In the genomic region with DNA sequence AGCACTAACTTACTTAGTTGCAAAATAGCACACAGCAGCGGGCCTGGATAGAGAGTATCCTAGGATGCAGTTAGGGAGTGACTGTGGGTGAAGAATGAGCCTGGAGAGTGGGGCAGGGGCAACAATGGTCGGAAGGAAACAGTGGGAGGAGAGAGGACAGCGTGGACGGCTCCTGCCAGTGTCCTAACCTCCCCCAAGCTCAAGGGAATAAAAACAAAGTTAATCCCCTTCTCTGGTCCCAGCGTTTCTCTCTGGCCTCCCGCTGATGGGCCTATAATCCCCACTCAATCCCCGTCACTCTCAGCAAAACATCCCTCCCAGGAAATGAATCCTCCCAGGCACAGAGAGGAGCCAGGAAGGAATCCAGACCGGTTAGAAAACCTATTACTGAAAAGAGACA, we compare ENCODE assay signal across 12 mouse cellular contexts. TPM values are rescaled to one million over a fixed set of nuclear protein-coding genes. Genes with fewer than 3 reads are reported as not detected.
DNase-seq lines count a peak whose midpoint lies in the region; ATAC-seq and TF ChIP-seq lines count a peak whose summit lies in the region.
"Had no signal": no experiment of that assay in that cellular context is flagged by ENCODE, and none has a peak within 500 bp of the region (broad histone marks: within the 10 kb centered on the region; RNA-seq: fewer than 3 reads in every experiment).

No protein-coding gene starts in this region.

- ATAC-seq in stomach, embryonic 14.5 days (ENCODE audit: insufficient number of reproducible peaks, insufficient read depth, low FRiP score, low read depth), result peak; percentile 38; the same call in 1 of the 2 replicates
- no peak for ATAC-seq in forebrain, embryonic 15.5 days (replicated peaks)

- H3K9me3 ChIP-seq in stomach, embryonic 14.5 days (ENCODE audit: control insufficient read depth, low read depth, low read length), result no peaks in the 10 kb centered on the region
- no peaks in the 10 kb centered on the region for H3K9me3 ChIP-seq in forebrain, embryonic 15.5 days
- H3K9me3 ChIP-seq: limb, embryonic 15.5 days; neural tube, embryonic 15.5 days had no signal

- H3K4me3 ChIP-seq in layer of hippocampus, adult 2 months, result no peak overlapping the region
- no peak overlapping the region for H3K4me3 ChIP-seq in stomach, embryonic 14.5 days (ENCODE audit: low read depth, low read length)
- H3K4me3 ChIP-seq in forebrain, embryonic 15.5 days, result no peak overlapping the region
- H3K4me3 ChIP-seq: limb, embryonic 15.5 days; neural tube, embryonic 15.5 days had no signal

- no peak overlapping the region for H3K4me2 ChIP-seq in stomach, embryonic 14.5 days (replicated peaks; ENCODE audit: low read depth, low read length)
- no peak overlapping the region for H3K4me2 ChIP-seq in forebrain, embryonic 15.5 days (replicated peaks)
- H3K4me2 ChIP-seq: limb, embryonic 15.5 days; neural tube, embryonic 15.5 days had no signal

- no peaks in the 10 kb centered on the region for H3K36me3 ChIP-seq in stomach, embryonic 14.5 days (ENCODE audit: control insufficient read depth, insufficient read depth, low read length)
- H3K36me3 ChIP-seq in forebrain, embryonic 15.5 days, result no peaks in the 10 kb centered on the region
- H3K36me3 ChIP-seq: limb, embryonic 15.5 days; neural tube, embryonic 15.5 days had no signal

- no peak overlapping the region for H3K9ac ChIP-seq in stomach, embryonic 14.5 days (replicated peaks; ENCODE audit: low read depth, low read length)
- no peak overlapping the region for H3K9ac ChIP-seq in forebrain, embryonic 15.5 days (replicated peaks)
- H3K9ac ChIP-seq: limb, embryonic 15.5 days; neural tube, embryonic 15.5 days had no signal

- DNase-seq in layer of hippocampus, adult 2 months (ENCODE audit: low spot score in 2 of 2), result no peak
- no peak for DNase-seq in layer of hippocampus, adult 18-20 months (ENCODE audit: low spot score in 2 of 2)
- peak; percentile 49 for DNase-seq in heart, adult 8-10 months (ENCODE audit: low spot score)
- DNase-seq in kidney, postnatal 4 days, result peak; percentile 27 to 42
- no peak for DNase-seq in cerebellum, adult 11-12 months
- DNase-seq in cerebellum, postnatal 4 days (ENCODE audit: low spot score in 2 of 2), result no peak
- DNase-seq: cerebellum, adult 9-10 months; gastrocnemius, postnatal 36 days had no signal

- peaks cover 23% of the 10 kb centered on the region for H3K4me1 ChIP-seq in stomach, embryonic 14.5 days (ENCODE audit: control insufficient read depth, insufficient read depth, low read length)
- peaks cover 6% of the 10 kb centered on the region for H3K4me1 ChIP-seq in forebrain, embryonic 15.5 days

- WGBS in stomach, embryonic 14.5 days, result 12% methylated on average over 8 of the region's 8 CpGs
- whole genome bisulfite sequencing in forebrain, embryonic 15.5 days, result 6% methylated on average over 8 of the region's 8 CpGs

- H3K27me3 ChIP-seq in stomach, embryonic 14.5 days (ENCODE audit: control insufficient read depth, insufficient read depth, low read length), result no peaks in the 10 kb centered on the region
- peaks cover 15% of the 10 kb centered on the region for H3K27me3 ChIP-seq in forebrain, embryonic 15.5 days

- no peak for TF ChIP-seq CTCF in layer of hippocampus, adult 2 months (conservative IDR thresholded peaks at IDR 0.05)

- peak overlapping the region; percentile 75 for H3K27ac ChIP-seq in layer of hippocampus, adult 2 months
- peak overlapping the region; percentile 79; the same call in 1 of the 2 replicates for H3K27ac ChIP-seq in stomach, embryonic 14.5 days (ENCODE audit: low read length)
- H3K27ac ChIP-seq in forebrain, embryonic 15.5 days (replicated peaks), result no peak overlapping the region
- H3K27ac ChIP-seq: limb, embryonic 15.5 days; neural tube, embryonic 15.5 days had no signal

RNA-seq across cellular contexts. Expression of a gene that starts 5.6 kb away (rescaled TPM):
- total RNA-seq in layer of hippocampus, adult 2 months (2021), result 10 to 100 TPM; 30.6 to 39.3 TPM
- total RNA-seq in layer of hippocampus, adult 18-20 months (2021), result 10 to 100 TPM; 28.2 to 30.0 TPM
- total RNA-seq in heart, adult 8-10 months (2022), result 1 to 10 TPM; 3.0 to 5.4 (median 3.4) TPM
- 22.8 and 23.2 TPM in 2 replicates for polyA plus RNA-seq in stomach, embryonic 14.5 days (2014; fragmentation: Nextera tagmentation; extraction: Ambion mirVana)
- 11.8 and 13.2 TPM in 2 replicates for polyA plus RNA-seq in forebrain, embryonic 15.5 days (2015; fragmentation: Nextera tagmentation; extraction: Ambion mirVana)

RNA-seq across cellular contexts. Expression of a gene that starts 25.4 kb away (rescaled TPM):
- not detected for total RNA-seq in layer of hippocampus, adult 2 months (2021)
- total RNA-seq in layer of hippocampus, adult 18-20 months (2021), result not detected
- not detected for total RNA-seq in heart, adult 8-10 months (2022)
- 0.27 TPM in 1 of 2 replicates, not detected in the other for polyA plus RNA-seq in stomach, embryonic 14.5 days (2014; fragmentation: Nextera tagmentation; extraction: Ambion mirVana)
- not detected in 2 replicates for polyA plus RNA-seq in forebrain, embryonic 15.5 days (2015; fragmentation: Nextera tagmentation; extraction: Ambion mirVana)
- total RNA-seq: gastrocnemius, postnatal 36 days had no signal
- polyA plus RNA-seq: limb, embryonic 15.5 days; neural tube, embryonic 15.5 days had no signal

RNA-seq across cellular contexts. Expression of a gene that starts 43.5 kb away (rescaled TPM):
- total RNA-seq in layer of hippocampus, adult 2 months (2021), result 10 to 100 TPM; 31.2 to 34.6 TPM
- total RNA-seq in layer of hippocampus, adult 18-20 months (2021), result 10 to 100 TPM; 35.3 to 36.1 TPM
- total RNA-seq in heart, adult 8-10 months (2022), result 100 to 1,000 TPM; 105 to 122 (median 115) TPM
- polyA plus RNA-seq in stomach, embryonic 14.5 days (2014; fragmentation: Nextera tagmentation; extraction: Ambion mirVana), result 51.1 and 59.7 TPM in 2 replicates
- polyA plus RNA-seq in forebrain, embryonic 15.5 days (2015; fragmentation: Nextera tagmentation; extraction: Ambion mirVana), result 39.9 and 42.9 TPM in 2 replicates

RNA-seq across cellular contexts. Expression of a gene that starts 47.2 kb away (rescaled TPM):
- not detected for total RNA-seq in layer of hippocampus, adult 2 months (2021)
- total RNA-seq in layer of hippocampus, adult 18-20 months (2021), result not detected
- total RNA-seq in heart, adult 8-10 months (2022), result not detected
- polyA plus RNA-seq in stomach, embryonic 14.5 days (2014; fragmentation: Nextera tagmentation; extraction: Ambion mirVana), result not detected in 2 replicates
- not detected in 2 replicates for polyA plus RNA-seq in forebrain, embryonic 15.5 days (2015; fragmentation: Nextera tagmentation; extraction: Ambion mirVana)
- total RNA-seq: gastrocnemius, postnatal 36 days had no signal
- polyA plus RNA-seq: limb, embryonic 15.5 days; neural tube, embryonic 15.5 days had no signal

Comparison
In these comparisons a context has a peak if more than half of its experiments do, and no peak if none do; other contexts are left out.
1. DNase-seq: peak in heart, adult 8-10 months (single experiment) and kidney, postnatal 4 days (2 of 2); none in layer of hippocampus, adult 2 months (0 of 2), layer of hippocampus, adult 18-20 months (0 of 2), cerebellum, adult 11-12 months (single experiment) and cerebellum, postnatal 4 days (0 of 2).
2. RNA of a gene that starts 5.6 kb away (total RNA-seq): 30.6 to 39.3 TPM in layer of hippocampus, adult 2 months and 28.2 to 30.0 TPM in layer of hippocampus, adult 18-20 months; 3.0 to 5.4 TPM in heart, adult 8-10 months; every median in the first group is over 4 times any median in the second.